Mouse (Mus musculus) ES-Bruce4 (cell line): Measurements from ENCODE around the gene Ankrd24.

Experiments
- CTCF ChIP-seq: IDR thresholded peaks from one replicate; pipeline ENCODE4 v1.8.1; 2011; ENCODE audit warnings: low read depth, low read length
- POLR2A ChIP-seq: IDR thresholded peaks from one replicate; pipeline ENCODE4 v1.8.1; 2011; ENCODE audit warnings: low read length; ENCODE audit not compliant: insufficient read depth

GRCm38 (mm10) chr10:81604019-81604967 lies 24.0 kb upstream of the Ankrd24 start:
- no peak for TF ChIP-seq CTCF
- no peak for TF ChIP-seq POLR2A
